Mouse (Mus musculus) heart, adult 2 months (tissue): ENCODE results near the gene S100a14. TPM values are rescaled to one million over a fixed set of nuclear protein-coding genes. Genes with fewer than 3 reads are reported as not detected.
A peak's percentile ranks its signal among the peaks of the same experiment; 100 is the strongest.

ENCODE experiments used
- DNase-seq, 2 experiments: peaks; one replicate each; pipeline ENCODE4 v3.0.0; 2021
- H3K27ac ChIP-seq: fragments of 200-600 bp; 2 replicates; pipeline ENCODE4 v1.8.1; 2022
- H3K27me3 ChIP-seq: fragments of 200-500 bp; 2 replicates; pipeline ENCODE4 v1.6.1; 2012; ENCODE audit warnings: mild to moderate bottlenecking, low read length, inconsistent platforms, mixed read lengths; ENCODE audit not compliant: control insufficient read depth, insufficient read depth
- H3K36me3 ChIP-seq: fragments of 200-500 bp; 2 replicates; pipeline ENCODE4 v1.6.1; 2012; ENCODE audit warnings: low read length, inconsistent platforms; ENCODE audit not compliant: control insufficient read depth, insufficient read depth
- H3K4me1 ChIP-seq: fragments of 200-500 bp; 2 replicates; pipeline ENCODE4 v1.6.1; 2011; ENCODE audit warnings: low read length; ENCODE audit not compliant: control insufficient read depth, insufficient read depth
- H3K4me3 ChIP-seq: fragments of 200-600 bp; 2 replicates; pipeline ENCODE4 v1.8.1; 2022
- H3K79me2 ChIP-seq: fragments of 200-500 bp; replicated peaks from 2 replicates; pipeline ENCODE4 v1.6.1; 2012; ENCODE audit warnings: mild to moderate bottlenecking, inconsistent platforms, low read length, moderate library complexity, mixed read lengths; ENCODE audit not compliant: control insufficient read depth, insufficient read depth
- H3K9ac ChIP-seq: fragments of 200-500 bp; 2 replicates; pipeline ENCODE4 v1.6.1; 2012; ENCODE audit warnings: low read depth, mild to moderate bottlenecking, control low read depth, inconsistent platforms, low read length, mixed read lengths
- CTCF ChIP-seq: fragments of 200-600 bp; IDR thresholded peaks from 2 replicates; pipeline ENCODE4 v1.8.1; 2022; ENCODE audit warnings: antibody characterized with exemption, mild to moderate bottlenecking, moderate library complexity
- EP300 ChIP-seq: fragments of 200-500 bp; IDR thresholded peaks from 2 replicates; pipeline ENCODE4 v1.6.1; 2011; ENCODE audit warnings: low read depth, low read length, control low read depth; ENCODE audit not compliant: insufficient read depth
- POLR2A ChIP-seq: fragments of 200-500 bp; IDR thresholded peaks from 2 replicates; pipeline ENCODE4 v1.6.1; 2011; ENCODE audit warnings: mild to moderate bottlenecking, low read depth, low read length, control low read depth; ENCODE audit not compliant: insufficient read depth
- WGBS: fragments of 180-500 bp; shearing (Covaris S2); methylation state at CpG from one replicate; pipeline ENCODE4 v1.1.7; 2018; 5-methylcytosine and 5-hydroxymethylcytosine counted together
- intact Hi-C: fragments of 180-260 bp; cut with DNase I; formaldehyde crosslinking; loops from one replicate; pipeline ENCODE4 v1.15.1; 2025
- long read RNA-seq: library from polyadenylated mRNA; stranded (forward); transcript quantifications from one replicate; pipeline ENCODE4 v2.0.0, GENCODE M21; 2021
- polyA plus RNA-seq: library from polyadenylated mRNA; depleted of rRNA; stranded (reverse); fragments of >200 nt; gene quantifications from 2 replicates; pipeline ENCODE4 v1.2.3, GENCODE M21; 2012; rRNA removed
- total RNA-seq, 2 experiments: library from RNA; stranded (reverse); gene quantifications; 2 replicates each; pipeline ENCODE4 v1.2.3; 2021

S100a14 gene
- total RNA-seq (under 1 TPM; 0.23 to 0.50 TPM), polyA plus RNA-seq (0.57 TPM in 1 of 2 replicates, not detected in the other)
- long read RNA-seq, result 0 reads

GRCm38 (mm10) chr3:90526580-90526979 is at the start of gene S100a14:
S100a14 (plus strand) TSS chr3:90526856.
- intact Hi-C loops, result loop anchor here (2.0 kb wide), 1 partner anchor 58 kb away; no protein-coding TSS in a partner anchor
- H3K27ac ChIP-seq, result no peak within 1 kb of the TSS
- no peak within 1 kb of the TSS for H3K9ac ChIP-seq
- H3K36me3 ChIP-seq, result no peaks in the 10 kb centered on the region
- no peak within 1 kb of the TSS for H3K4me3 ChIP-seq
- TF ChIP-seq EP300, result no peak
- no peak for TF ChIP-seq POLR2A
- TF ChIP-seq CTCF, result no peak
- H3K4me1 ChIP-seq, result no peaks in the 10 kb centered on the region; the same call in 1 of the 2 replicates
- 42% methylated on average over 5 of the region's 5 CpGs for WGBS
- no peaks in the 10 kb centered on the region for H3K79me2 ChIP-seq
- peak; percentile 41 to 47 for DNase-seq
- no peaks in the 10 kb centered on the region for H3K27me3 ChIP-seq

- Histone ChIP-seq H3K4me1 (peaks cover 1% of the 10 kb centered on the region), H3K27me3 (no peaks in the 10 kb centered on the region), H3K79me2 (no peaks in the 10 kb centered on the region), H3K27ac (no peak overlapping the region), H3K4me3 (no peak overlapping the region), H3K9ac (no peak overlapping the region), H3K36me3 (peaks cover 4% of the 10 kb centered on the region)
- intact Hi-C loops, result no loop called here
- DNase-seq, result no peak
- 47% methylated on average over 5 of the region's 5 CpGs for WGBS
- TF ChIP-seq EP300 (no peak), POLR2A (no peak), CTCF (no peak)
Measured at GRCm38 (mm10) chr3:90486998-90487397, 39.7 kb upstream of the S100a14 start.

- H3K4me3 ChIP-seq, result no peak overlapping the region
- H3K27ac ChIP-seq, result no peak overlapping the region
- H3K36me3 ChIP-seq, result peaks cover 4% of the 10 kb centered on the region
- intact Hi-C loops, result no loop called here
- H3K9ac ChIP-seq, result no peak overlapping the region
- peaks cover 1% of the 10 kb centered on the region for H3K4me1 ChIP-seq
- no peak for DNase-seq
- no peaks in the 10 kb centered on the region for H3K27me3 ChIP-seq
- 84% methylated on average over 6 of the region's 6 CpGs for WGBS
- no peak for TF ChIP-seq EP300
- no peak for TF ChIP-seq POLR2A
- TF ChIP-seq CTCF, result no peak
- no peaks in the 10 kb centered on the region for H3K79me2 ChIP-seq
Measured at GRCm38 (mm10) chr3:90488576-90488975, 38.1 kb upstream of the S100a14 start.

- peak; percentile 96 to 97 for DNase-seq
- peak; percentile 70; the same call in 1 of the 2 replicates for TF ChIP-seq EP300
- peak; percentile 77 for TF ChIP-seq CTCF
- peak; percentile 78 for TF ChIP-seq POLR2A
- no peaks in the 10 kb centered on the region for H3K27me3 ChIP-seq
- peak within 1 kb of the TSS; percentile 98 for H3K27ac ChIP-seq
- H3K4me3 ChIP-seq, result peak within 1 kb of the TSS; percentile 67
- H3K36me3 ChIP-seq, result peaks cover 4% of the 10 kb centered on the region
- peak within 1 kb of the TSS; percentile 76 for H3K9ac ChIP-seq
- under 1% methylated on average over 37 of the region's 37 CpGs for WGBS
- no peaks in the 10 kb centered on the region for H3K79me2 ChIP-seq
- H3K4me1 ChIP-seq, result peaks cover 1% of the 10 kb centered on the region
- intact Hi-C loops, result loop anchor here (1.0 to 5.0 kb wide), 4 partner anchors 18 to 163 kb away; partner anchors contain the start of gene Chtop
Measured at GRCm38 (mm10) chr3:90490696-90491256, 35.9 kb upstream of the S100a14 start, which contains the start of gene Snapin. Snapin (minus strand) TSS chr3:90491033.

- peaks cover 2% of the 10 kb centered on the region for H3K36me3 ChIP-seq
- H3K9ac ChIP-seq, result no peak overlapping the region
- H3K4me3 ChIP-seq, result no peak overlapping the region
- intact Hi-C loops, result loop anchor here (1.0 to 5.0 kb wide), 4 partner anchors 17 to 162 kb away; partner anchors contain the start of gene Chtop
- WGBS, result 34% methylated on average over 2 of the region's 2 CpGs
- no peaks in the 10 kb centered on the region for H3K27me3 ChIP-seq
- no peaks in the 10 kb centered on the region for H3K79me2 ChIP-seq
- TF ChIP-seq POLR2A (no peak), EP300 (no peak), CTCF (peak; percentile 42)
- DNase-seq, result peak in 1 of 2 experiments; percentile 32
- no peak overlapping the region; the same call in 1 of the 2 replicates for H3K27ac ChIP-seq
- H3K4me1 ChIP-seq, result peaks cover 1% of the 10 kb centered on the region
Measured at GRCm38 (mm10) chr3:90491350-90491749, 35.3 kb upstream of the S100a14 start.

GRCm38 (mm10) chr3:90493831-90494540 is 32.7 kb upstream of the S100a14 start:
- intact Hi-C loops, result loop anchor here (1.0 to 5.0 kb wide), 2 partner anchors 93 to 158 kb away; no protein-coding TSS in a partner anchor
- Histone ChIP-seq H3K36me3 (peaks cover 7% of the 10 kb centered on the region), H3K27me3 (no peaks in the 10 kb centered on the region), H3K4me3 (no peak overlapping the region), H3K9ac (no peak overlapping the region), H3K79me2 (no peaks in the 10 kb centered on the region), H3K27ac (no peak overlapping the region), H3K4me1 (peaks cover 1% of the 10 kb centered on the region)
- TF ChIP-seq CTCF (no peak), POLR2A (no peak)
- DNase-seq, result no peak
- 69% methylated on average over 4 of the region's 4 CpGs for WGBS
